Mouse (Mus musculus) heart, adult 11 months (tissue): ENCODE measurements around the gene Gm29735.
A peak's percentile ranks its signal among the peaks of the same experiment; 100 is the strongest.
"Not testable (repeated sequence)": the region's sequence is repeated elsewhere in the genome, so short reads cannot be mapped to it uniquely, and the experiment has no call there.

Experiments used
- DNase-seq: peaks from one replicate; pipeline ENCODE4 v3.0.0; 2022

The Gm29735 gene

GRCm38 (mm10) chr7:142157013-142157412 lies at the start of gene Gm29735:
Gm29735 (minus strand) TSS chr7:142157113.
- peak; percentile 17 for DNase-seq

- no peak for DNase-seq
Observed at GRCm38 (mm10) chr7:142205488-142205887, 48.6 kb upstream of the Gm29735 start.

- no peak for DNase-seq
Observed at GRCm38 (mm10) chr7:142201064-142201463, 44.2 kb upstream of the Gm29735 start, which contains the start of gene Krtap5-3. Krtap5-3 (plus strand) TSS chr7:142201364.

- no peak for DNase-seq
Observed at GRCm38 (mm10) chr7:142198748-142199147, 41.8 kb upstream of the Gm29735 start.

GRCm38 (mm10) chr7:142190289-142190688 lies 33.4 kb upstream of the Gm29735 start, which contains the start of gene Gm10153:
Gm10153 (minus strand) TSS chr7:142190389.
- DNase-seq, result no peak

GRCm38 (mm10) chr7:142188156-142188555 lies 31.2 kb upstream of the Gm29735 start:
- no peak for DNase-seq

GRCm38 (mm10) chr7:142181021-142181420 lies 24.1 kb upstream of the Gm29735 start:
- no peak for DNase-seq

DNA sequence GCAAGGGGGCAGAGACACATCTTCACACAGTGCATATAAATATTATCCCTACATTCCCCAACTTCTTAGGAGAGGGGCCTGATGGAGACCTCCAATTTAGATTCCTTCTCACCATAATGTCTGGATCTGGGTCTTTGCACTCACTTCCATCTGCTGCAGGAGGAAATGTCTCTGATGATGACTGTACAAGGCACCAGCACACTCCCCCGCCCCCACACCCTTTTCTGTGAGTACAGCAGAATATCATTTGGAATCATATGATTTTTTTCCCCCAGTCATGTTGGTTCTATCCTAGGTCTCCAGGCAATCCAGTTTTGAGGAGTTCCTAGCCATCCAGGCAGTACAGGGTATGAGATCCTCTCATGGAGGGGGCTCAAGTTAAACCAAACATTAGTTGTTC lies 21.8 kb upstream of the Gm29735 start:
- DNase-seq, result no peak

DNA sequence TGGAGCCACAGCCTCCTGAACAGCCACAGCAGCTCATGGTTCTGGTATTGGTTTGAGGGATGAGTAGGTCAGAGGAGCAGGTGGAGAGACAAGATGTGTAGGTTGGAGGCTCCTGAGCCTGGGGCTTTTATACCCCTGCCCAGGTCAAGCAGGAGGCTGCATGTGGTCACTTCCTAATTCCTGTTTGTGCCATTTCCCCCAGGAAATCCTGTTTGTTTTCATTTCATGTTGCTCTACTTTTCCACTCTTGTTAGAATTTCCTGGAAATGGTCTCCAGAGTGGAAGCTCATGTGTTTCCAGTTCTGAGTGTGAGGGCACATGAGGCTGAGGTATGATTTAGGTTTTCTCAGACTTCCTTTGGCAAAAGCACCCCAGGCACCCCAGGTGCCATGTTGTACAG lies 19.0 kb upstream of the Gm29735 start, which contains the start of gene Krtap5-2:
Krtap5-2 (minus strand) TSS at position 101 of the 400 bp plus-strand sequence.
- DNase-seq, result not testable (repeated sequence)

GRCm38 (mm10) chr7:142169836-142170235 lies 12.9 kb upstream of the Gm29735 start:
- no peak for DNase-seq

GRCm38 (mm10) chr7:142165639-142166038 lies 8.7 kb upstream of the Gm29735 start, which contains the start of gene Gm4553:
Gm4553 (minus strand) TSS chr7:142165739.
- DNase-seq, result not testable (repeated sequence)

DNA sequence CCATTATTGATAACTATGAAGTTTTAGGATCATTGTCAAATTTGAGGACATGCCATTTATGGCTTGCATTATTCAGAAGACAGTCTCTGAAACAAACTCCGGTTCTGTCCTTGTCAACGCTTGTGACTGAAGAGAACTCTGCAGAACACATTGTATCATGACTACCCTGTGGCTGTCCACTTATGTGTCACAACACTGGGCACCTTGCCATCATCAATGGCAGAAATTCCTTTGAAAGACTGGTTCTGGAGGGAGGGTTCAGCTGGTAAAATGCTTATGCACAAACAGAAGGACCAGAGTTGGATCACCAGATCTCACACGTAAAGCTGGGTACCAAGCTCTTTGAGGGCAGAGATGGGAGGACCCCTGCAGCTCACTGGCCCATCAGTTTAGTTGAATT lies 2.5 kb upstream of the Gm29735 start:
- DNase-seq, result no peak

DNA sequence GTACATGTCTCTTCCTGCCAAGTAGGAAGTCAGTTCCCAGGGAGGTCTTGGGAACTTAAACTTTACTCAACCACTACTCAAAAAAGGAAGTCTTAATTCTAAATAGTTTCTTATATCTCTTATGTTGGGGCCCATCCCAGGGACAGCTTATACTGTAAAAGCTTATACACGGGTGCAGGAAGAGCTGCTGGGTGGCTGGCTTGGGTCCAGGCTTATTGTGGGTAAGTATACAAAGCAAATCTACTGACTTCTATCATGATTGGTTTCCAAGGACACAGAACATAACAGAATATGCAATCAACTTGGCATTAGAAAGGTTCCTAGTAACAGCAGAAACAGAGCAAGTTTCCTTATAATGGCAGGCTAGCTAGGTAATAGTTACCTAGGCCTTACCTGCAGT lies 1.6 kb downstream of the Gm29735 start:
- peak; percentile 35 for DNase-seq

DNA sequence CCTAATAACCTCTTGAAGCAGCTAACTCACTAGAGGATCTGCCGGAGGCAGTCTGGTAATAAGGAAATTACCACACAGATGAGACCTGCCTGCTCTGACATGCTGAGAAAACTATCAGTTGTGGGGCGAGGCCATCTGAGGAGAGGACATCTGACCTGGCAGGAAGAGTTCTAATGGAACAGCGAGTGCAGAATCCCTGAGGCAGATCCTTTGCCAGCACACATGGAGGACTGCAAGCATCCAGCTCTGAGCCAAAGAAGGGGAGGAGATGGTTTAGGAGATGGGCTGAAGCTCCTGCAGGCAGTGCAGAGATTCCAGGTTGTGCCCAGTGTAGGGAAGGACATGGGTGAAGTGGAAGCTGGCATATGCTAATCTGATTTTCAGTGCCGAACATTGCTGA lies 4.7 kb downstream of the Gm29735 start:
- peak; percentile 64 for DNase-seq

DNA sequence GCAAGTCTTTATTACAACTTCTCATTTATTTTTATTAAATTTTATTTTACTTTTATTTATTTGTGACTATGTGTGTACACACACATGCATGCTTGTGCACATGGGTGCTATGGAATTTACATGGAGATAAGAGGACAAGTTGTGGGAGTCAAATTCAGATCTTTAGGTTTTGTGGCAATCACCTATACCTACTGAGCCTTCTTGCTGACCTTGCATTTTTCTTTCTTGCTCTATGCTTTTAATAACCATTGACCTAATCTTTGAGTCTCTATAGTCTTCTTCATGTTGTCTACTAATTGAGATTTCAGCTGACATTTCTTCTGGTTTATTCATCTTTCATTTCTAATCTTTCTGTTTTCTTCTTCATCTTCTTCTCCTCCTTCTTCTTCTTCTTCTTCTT lies 8.3 kb downstream of the Gm29735 start:
- no peak for DNase-seq

GRCm38 (mm10) chr7:142146033-142146432 lies 10.9 kb downstream of the Gm29735 start:
- DNase-seq, result peak; percentile 64

- no peak for DNase-seq
Observed at GRCm38 (mm10) chr7:142145413-142145940, 11.4 kb downstream of the Gm29735 start.

DNA sequence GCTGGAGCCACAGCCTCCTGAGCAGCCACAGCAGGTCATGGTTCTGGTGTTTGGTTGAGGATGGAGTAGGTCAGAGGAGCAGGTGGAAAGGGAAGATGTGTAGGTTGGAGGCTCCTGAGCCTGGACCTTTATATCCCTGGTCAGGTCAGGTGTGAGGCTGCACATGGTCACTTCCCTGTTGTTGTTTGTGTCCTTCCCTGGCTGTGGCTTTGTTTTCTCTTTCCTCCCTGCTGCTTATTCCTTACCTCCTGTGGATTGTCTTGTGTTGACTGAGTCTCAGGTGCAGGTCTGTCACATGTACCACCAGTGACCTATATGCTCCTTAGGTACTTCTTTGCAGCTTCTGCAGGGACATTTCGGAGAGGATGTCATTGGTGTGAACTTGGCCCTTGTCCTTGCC lies 12.4 kb downstream of the Gm29735 start, which contains the start of gene Gm45337:
Gm45337 (minus strand) TSS at position 101 of the 400 bp plus-strand sequence.
- DNase-seq, result no peak

DNA sequence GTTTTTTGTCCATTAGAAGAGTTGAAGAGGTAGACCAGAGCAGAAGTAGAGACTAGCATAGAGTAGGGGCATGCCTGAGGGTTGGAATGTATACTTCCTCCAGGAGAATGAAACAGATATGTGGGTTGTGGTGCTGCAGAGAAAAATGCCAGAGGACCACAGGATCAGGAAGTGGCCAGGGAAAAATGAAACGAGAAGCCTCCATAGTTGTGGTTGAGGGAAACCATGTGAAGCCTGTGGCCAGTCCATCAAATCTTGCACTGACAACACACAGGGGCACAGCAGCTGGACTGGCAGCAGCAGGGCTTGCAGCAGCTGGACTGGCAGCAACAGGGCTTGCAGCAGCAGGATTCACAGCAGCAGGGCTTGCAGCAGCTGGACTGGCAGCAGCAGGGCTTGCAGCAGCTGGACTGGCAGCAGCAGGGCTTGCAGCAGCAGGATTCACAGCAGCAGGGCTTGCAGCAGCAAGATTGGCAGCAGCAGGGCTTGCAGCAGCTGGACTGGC lies 13.4 kb downstream of the Gm29735 start:
- DNase-seq, result not testable (repeated sequence)

- peak; percentile 30 for DNase-seq
Observed at GRCm38 (mm10) chr7:142140696-142141095, 16.2 kb downstream of the Gm29735 start.

GRCm38 (mm10) chr7:142135934-142136333 lies 21.0 kb downstream of the Gm29735 start, which contains the start of gene Gm39115:
Gm39115 (minus strand) TSS chr7:142136034.
- peak; percentile 74 for DNase-seq

DNA sequence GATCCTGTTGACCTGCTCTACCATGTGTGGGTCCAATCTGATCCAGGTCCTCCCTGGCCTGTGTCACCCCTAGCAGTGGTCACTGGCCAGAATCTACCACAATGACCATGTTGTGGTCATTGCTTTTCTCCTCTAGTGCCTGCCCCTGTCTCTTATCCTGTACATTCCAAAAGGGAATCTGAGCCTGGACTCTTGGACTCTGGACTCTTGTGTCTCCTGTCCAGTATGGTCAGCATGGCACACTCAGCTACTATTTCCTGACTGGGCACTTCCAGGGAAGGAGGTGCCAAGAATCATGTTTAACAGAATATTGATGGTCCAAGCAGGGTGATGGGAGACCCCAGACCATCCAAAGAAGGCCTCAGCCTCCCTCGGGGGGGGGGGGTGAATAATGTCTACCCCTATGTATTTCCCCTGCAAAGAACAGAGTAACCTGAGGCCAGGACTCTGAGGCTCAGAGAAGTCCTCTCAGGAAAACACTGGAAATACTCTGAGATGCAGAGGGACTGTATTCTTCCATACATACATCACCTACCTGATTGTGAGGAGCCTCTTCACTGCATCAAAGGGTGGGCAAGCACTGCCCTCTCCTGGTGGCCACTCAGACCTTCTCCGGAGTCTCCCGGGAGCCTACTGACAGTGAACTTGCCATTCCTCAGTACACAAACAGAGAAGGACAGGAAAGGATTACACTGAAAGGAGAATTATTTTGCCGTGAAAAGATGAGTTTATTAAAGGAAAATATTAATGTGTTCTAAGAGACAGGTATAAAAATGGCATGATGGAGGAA lies 22.5 kb downstream of the Gm29735 start:
- peak; percentile 64 for DNase-seq

- DNase-seq, result peak; percentile 44
Observed at GRCm38 (mm10) chr7:142128843-142129242, 28.1 kb downstream of the Gm29735 start.

- DNase-seq, result peak; percentile 51
Observed at GRCm38 (mm10) chr7:142120629-142121028, 36.3 kb downstream of the Gm29735 start, which contains the start of gene Gm45618. Gm45618 (minus strand) TSS chr7:142120729.
